Mouse (Mus musculus): ENCODE measurements around the gene Plet1.

Plet1 gene

DNA sequence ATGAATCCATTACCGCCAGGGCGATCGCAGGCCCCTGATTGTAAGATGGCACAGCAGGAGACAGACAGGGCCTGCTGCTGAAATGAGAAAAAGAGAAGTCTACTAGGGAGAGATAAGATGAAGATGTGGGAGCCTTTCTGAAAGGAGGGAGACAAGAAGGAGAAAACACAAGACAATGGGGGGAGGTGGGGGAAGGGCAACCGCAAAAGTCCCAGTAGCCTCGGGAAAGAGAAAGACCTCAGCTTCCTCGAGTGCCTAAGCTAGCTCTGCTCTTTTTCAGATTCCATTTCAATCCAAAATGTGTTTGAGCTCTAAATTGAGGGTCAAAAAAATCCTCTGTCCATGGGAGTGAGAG, 1.8 kb downstream of the Plet1 start:
- DNase-seq (ENCODE audit: low spot score) = no peak

DNA sequence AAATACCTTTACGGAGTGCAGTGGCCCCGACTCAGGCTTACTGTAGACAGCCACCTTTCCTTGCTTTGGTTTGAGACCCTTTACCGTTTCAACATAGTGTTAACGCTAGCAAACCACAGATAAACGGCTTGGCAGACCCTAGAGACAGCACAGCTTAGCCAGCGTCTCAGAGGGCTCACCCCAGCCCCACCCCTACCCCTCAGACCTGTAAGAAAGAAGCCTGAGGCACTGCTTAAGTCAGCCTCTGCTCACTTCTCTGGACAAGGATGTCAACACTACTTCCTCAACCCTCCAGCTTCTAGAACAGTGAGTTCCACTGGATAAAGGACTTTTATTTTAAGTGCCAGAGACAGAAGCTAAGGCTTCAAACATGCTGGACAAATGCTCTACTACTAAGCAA, 2.2 kb downstream of the Plet1 start:
- no peak for DNase-seq (ENCODE audit: low spot score)

DNA sequence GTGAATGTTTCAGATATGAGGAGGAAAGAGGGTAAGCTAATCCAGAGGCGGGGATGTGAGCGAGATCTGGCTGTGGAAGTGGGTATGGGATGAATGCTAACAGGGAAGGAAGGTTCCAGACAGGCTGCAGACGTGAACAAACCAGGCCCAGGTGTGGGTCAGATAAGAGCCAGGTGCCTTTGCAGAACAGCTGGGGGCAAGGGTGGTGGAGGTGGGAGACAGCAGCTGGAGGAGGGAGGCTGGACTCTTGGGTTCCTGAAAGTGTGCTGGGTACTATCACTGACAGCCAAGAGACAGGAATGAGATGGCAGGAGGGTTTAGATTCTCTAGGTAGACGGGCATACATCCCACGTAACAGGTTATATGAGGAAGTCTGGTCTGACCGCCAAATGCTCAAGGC, 2.8 kb downstream of the Plet1 start:
- no peak for DNase-seq (ENCODE audit: low spot score)

DNA sequence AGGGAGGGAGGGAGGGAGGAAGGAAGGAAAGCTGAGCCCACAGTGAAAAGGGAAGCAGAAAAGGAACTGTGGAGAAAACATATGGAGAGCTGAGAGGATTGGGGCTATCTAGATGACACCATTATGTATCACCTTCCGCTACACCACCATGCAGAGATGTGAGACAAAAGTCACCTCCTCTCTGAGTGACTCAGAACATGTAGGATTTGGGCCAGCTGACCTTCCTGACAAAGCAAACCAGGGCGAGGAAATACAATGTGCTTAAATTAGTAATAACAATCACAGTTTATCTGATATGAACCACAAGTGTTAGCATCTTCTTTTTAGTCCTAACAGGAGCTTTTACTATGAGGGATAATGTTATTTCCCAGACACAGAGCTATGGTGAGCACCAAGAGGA, 3.2 kb downstream of the Plet1 start:
- no peak for DNase-seq (ENCODE audit: low spot score)

DNA sequence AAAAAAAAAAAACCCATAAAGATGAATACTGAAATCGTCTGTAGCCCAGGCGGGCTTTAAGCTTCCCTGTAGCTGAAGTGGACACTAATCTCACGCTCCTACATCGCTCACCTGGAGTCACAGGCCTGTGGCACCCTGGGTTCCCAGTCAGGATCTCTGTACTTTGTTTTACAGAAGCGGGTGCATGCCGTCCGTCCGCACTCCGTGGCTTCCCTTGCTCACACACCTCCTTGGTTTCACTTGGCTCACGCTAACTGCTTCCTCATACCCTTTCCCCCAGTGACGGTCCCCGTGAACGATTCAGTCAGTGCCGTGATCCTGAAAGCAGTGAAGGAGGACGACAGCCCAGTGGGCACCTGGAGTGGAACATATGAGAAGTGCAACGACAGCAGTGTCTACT, 4.5 kb downstream of the Plet1 start:
- DNase-seq (ENCODE audit: low spot score) = no peak

DNA sequence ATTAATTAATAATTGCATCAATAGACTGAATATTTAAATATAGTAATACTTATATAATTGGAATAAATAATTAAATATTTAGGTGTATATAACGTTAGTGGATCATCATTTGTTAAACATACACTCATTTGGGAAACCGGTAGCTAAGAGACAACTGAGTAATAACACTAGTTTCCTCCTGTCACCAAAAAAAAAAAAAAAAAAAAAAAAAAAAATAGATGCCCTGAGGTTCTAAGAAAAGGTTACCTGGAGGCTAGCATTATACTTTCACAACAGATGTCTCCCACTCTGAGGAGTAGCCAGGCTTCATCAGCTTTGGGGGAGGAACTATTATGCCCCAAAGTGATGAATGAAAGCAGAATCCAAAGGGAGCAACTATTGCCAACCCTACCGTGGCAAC, 5.5 kb downstream of the Plet1 start:
- DNase-seq (ENCODE audit: low spot score) = no peak

DNA sequence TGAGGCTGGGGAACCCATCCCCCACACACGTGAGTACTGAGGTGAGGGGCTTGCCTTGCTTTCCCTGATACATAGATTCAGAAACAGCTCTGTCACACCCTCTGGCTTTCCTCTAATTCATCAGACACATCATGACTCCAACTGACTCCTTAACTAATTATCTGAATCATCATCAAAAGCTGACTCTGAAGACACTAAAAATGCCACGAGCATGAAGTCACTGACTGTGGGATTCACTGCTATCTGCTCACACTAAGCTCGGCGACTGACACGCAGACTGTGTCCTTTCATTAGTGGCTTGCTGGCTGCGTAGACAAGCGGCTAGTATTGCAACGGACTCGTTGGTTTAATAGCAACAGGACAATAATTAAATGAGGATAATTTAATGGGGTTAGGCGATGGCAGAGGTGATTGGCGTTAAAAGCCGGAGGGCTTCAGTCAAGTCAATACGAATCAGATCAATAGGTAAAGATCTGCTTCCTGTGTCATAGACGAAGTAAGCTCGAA, 6.2 kb downstream of the Plet1 start:
- no peak for DNase-seq (ENCODE audit: low spot score)

DNA sequence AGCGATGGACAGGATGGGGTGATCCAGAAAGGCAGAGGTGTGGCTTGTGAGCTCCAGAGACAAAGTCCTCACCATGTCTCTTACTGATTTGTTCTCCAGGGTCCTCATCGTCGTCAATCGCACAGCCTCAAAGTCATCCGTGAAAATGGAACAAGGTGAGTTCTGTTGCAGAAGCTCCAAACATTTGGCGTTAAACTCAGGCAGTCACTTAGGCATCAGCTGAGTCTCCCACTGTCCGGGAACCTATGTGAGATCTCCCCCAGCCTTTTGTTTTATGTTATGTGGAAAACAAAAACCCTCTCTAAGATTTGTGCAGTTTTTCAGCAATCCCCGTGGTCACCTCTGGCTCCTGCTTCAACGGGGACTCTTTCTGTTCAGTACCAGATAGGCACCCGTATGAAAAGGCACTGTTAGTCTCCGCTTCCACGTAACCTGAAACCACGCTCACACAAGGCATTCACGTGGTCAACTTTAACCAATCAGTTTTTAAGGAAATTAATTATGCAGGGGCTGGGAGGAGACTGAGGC, 6.7 kb downstream of the Plet1 start:
- DNase-seq (ENCODE audit: low spot score) = peak; percentile 69

DNA sequence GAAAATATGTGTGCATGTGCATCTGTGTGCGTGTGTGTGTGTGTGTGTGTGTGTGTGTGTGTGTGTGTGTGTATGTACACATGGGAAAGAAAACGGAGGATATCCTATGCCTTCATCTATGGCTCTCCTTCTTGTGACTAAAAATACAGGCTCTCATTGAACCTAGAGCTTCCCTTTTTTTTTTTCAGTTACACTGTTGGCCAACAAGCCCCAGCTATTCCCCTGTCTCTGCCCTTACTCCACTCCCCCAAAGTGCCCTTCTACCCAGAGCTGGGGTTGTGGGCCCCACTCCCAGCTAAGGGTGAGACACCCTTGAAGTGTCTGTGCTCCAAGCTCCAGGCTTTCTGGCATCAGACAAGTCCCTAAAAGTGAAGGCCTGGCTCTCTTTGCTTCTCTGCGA, 8.6 kb downstream of the Plet1 start:
- no peak for DNase-seq (ENCODE audit: low spot score)

DNA sequence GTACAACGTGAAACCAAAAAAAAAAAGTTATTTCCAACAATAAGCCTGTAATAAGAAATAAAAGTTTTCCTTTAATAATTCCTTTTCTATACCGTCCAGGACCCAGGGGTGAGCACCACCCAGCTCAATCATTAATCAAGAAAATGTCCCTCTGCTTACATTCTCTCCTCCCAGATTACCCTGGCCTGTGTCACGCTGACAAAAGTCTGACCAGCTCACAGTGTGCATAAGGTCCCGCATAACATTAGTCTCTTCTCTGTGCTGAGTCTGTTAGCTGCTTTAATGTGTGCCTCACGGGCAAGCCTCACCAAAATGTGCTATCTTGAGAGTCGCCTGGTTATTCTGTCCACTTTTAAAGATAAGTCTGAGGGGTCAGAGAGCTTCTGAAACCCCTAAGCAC, 11.1 kb downstream of the Plet1 start:
- peak; percentile 70 for DNase-seq (ENCODE audit: low spot score)

DNA sequence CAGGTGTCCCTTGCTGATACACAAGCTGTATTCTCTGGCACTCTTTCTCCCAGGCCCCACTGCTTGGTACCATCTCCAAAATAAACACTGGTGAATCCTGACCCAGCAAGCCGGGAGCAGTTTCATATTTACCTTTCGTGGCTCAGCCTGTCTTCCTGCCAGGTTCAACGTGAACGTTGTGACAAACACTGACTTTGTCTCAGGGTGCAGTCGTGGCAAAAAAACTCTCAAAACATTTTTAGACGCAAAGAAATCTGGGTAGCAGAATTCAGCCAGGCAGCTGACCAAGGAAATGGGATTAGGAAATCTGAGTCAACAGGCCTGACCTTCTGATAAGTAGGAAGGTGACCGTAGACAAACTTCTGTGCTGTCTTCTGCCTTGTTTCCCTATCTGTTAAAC, 13.2 kb downstream of the Plet1 start:
- peak; percentile 76 for DNase-seq (ENCODE audit: low spot score)

DNA sequence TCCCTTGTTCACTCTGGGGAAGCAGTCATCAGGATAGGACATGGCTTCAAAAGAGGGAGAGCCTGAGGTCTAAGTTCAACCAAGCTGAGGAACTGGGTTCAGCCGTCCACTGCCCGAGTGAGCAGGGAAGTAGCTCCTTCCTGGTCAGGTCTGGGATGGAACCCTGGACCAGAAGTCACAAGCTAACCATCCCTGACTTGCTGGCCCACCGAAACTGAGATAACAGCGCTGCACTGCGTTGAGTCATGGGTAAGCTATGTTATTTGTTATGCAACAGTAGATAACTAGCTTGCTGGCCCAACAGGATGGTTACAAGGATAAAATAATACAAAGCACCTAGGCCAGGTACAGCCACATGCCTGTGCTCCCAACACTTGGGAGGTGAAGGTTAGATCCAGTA, 21.1 kb downstream of the Plet1 start:
- peak; percentile 58 for DNase-seq (ENCODE audit: low spot score)

DNA sequence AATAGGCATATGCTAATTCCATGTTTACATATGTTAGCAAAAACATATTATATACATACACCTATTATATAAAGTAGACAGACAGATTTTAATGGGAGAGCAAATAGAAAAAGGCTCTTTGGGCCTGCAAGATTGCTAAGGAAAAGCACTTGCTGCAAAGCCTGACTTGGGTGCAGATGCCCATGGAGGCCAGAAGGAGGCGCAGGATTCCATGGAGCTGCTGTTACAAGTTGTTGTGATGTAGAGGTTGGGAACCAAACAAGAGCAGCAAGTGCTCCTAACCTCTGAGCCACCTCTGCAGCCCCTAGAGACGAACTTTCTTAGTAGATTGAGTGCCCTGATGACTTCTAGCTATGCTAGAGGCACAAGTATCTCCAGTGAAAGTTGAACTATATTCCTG, 24.5 kb downstream of the Plet1 start:
- DNase-seq (ENCODE audit: low spot score) = no peak

DNA sequence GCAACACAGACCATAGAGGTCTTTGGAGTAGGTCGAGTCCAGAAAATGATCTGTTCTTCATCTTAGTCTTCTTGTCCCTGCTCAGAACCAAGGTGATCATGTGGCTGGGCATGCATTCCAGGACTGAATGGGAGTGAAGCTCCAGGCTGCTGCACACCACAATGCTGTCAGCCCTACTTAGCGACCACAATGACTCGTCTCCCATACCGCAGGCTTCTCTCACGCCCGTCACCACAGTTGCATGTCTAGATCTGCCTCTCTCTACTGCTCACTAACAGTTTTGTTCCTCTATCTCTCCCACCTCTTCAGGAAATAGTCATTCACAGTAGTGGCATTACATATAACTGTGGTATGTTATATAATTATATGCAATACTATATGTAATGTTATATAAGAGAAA, 26.4 kb downstream of the Plet1 start:
- DNase-seq (ENCODE audit: low spot score) = no peak

DNA sequence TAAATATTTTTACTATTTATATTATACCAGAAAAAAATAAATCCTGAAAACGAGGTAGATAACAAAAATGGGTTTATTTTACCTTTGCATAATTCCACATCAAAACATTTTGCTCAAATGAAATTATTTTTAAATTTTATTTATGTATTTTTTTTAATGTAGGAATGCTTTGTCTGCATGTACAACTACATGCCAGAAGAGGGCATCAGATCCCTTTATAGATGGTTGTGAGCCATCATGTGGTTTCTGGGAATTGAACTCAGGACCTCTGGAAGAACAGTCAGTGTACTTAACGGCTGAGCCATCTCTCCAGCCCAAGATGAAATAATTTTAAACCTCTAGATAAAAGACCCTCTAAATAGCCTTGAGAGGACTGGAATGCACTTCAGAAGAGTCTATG, 27.2 kb downstream of the Plet1 start:
- no peak for DNase-seq (ENCODE audit: low spot score)

DNA sequence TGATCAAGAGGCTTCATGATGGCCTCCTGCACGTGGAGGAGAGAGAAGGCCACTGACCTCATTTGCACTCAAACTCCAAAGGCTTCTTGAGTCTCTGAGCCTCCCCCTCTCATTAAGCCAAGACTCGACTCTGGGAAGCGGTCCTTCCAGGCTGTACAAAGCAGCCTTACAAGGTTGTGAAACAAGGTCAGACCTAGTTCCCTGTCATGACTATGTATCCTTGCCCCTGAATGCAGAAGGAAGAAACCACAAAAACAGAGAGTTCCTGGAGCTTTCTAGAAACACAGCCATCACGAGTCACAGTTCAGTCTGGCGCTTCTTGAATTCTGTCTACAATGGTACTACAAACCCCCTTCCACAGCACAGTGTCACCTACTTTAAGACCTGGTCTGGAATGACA, 28.2 kb downstream of the Plet1 start:
- DNase-seq (ENCODE audit: low spot score) = no peak

DNA sequence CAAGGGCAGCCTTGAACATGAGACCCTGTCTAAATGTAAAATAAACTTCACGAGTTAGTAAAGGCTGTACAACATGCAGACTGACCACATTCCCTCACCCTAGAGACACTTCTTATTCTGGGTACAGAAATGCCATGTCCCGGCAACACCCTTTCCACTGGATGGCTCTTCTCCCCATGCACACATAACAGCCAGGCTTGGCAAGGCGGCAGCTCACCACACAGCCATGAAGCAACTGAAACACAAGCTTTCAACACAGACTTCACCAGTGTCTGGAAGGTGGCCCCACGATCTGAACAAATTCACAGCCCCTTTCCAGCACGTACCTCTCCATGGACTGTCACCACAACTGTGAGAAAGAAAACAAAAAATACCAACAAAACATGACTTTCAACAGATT, 30.6 kb downstream of the Plet1 start:
- no peak for DNase-seq (ENCODE audit: low spot score)

DNA sequence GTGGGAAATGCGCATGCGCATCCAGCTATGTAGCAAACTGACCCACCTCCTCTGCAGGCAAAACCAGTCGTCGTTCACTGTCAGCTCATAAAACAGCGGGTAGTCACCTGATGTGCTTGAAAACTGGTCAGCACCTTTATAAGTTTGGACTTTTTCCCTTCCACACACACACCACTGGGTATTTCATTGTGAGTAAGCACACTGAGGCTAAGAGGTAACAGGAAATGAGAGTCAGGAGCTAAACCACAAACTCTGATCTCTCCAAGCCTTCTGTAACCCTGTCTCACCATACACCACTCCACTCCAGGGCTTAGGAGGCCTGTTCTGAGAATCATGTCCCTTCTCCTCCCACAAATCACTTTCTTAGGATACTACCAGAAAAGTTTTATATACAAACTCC, 31.3 kb downstream of the Plet1 start:
- no peak for DNase-seq (ENCODE audit: low spot score)

DNA sequence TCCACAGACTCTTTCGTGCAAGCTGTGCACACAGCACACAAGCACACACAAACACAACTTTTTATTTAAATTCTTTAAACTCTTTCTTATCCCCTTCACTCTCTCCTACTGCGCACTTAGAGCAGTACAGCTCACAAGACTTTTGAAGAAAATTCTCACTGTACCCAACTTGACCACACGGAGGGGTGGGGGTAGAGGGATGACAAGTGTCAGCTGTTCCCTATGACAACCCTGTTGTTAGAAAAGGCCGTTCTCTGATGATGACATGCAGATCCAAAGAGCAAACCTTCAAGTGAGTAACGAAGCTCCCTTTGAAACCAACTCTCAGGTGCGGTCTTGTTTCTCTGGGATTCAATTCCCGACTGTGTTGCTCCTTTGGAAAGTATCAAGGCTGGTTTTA, 33.5 kb downstream of the Plet1 start:
- DNase-seq (ENCODE audit: low spot score) = no peak

DNA sequence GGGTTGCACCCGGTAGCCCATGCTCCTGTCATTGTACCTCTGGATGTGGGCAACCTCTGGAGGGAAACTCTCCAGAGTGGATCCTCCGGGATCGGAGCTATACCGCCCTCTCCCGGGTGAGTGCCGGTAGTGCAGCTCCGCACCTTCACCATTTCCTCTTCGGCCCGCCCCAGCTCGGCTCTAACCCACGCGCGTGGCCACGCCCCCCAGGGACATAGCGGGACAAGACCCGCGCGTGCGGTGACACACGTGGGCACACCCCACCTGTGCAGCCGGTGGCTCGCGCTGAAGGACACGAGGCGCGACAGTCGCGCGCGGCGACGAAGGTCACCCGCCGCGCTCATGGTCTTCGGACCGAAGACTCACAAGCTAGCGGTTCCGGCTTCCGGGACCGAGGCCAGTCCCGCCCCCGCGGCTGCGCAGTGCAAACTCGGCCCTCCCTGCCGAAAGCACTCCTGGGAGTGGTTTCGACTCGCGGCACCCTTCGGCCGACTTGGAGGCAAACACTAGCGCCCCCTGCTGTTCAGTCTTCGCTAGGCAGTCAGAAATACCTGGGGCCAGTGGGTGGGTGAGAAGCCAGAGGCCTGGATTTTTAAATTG, 34.1 kb downstream of the Plet1 start, which contains the start of gene Pts:
Gene Pts, minus strand, starts transcription at position 432 of the 600 bp plus-strand sequence.
- peak; percentile 97 for DNase-seq (ENCODE audit: low spot score)

DNA sequence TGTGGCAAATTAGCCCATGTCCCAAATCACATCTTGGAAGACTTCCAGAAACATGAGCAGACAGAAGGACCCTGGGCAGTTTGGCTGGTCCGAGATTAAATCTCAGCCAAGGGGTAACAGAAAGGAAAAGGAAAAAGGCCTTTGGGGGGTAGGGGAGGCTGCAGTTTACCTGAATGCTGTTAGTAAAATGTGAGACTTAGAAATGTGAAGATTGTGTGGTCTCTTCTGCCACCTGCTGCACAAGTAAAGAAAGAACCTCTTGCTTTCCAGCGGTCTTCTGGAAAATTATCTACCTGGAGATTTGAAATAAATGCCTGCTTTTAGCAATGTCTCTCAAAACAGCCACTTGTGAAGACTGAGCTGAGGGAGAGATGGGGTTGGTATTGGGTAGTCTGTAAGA, 36.6 kb downstream of the Plet1 start:
- no peak for DNase-seq (ENCODE audit: low spot score)

DNA sequence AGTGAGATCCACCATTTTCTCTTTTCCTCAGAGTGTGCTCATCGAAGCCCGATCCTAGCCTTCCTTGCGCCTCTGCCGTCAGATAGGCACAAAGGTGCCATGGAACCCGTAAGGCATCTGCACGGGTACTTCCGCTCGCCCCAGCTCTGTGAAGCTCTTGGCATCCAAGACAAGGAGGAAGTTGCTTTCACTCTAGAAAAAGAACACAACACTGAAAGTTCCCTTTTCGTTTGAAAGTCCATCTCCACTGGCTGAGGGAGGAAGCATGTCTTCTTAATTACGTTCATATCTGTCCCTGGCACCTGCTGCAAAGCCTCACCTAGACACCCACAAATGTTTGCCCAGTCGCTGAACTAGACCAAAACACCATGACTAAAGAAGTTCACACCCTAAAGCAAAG, 39.0 kb downstream of the Plet1 start:
- DNase-seq (ENCODE audit: low spot score) = no peak

DNA sequence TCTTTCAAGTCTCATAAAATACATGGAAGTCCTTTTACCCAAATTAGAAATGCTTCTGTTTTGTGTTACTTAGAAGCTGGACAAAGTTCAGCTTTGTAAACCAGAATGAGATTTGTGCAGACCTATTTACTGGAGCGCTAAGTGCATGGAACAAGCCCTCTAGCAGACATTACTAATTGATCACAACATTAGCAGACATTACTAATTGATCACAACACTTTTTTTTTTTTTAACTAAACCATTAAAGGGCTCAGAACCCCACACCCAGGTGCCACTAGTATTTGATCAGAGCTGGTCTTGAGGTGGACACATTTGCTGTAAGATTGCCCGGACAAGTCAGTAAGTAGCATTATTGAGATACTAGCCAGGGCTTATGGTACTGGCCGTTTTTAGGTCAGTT, 39.5 kb downstream of the Plet1 start:
- no peak for DNase-seq (ENCODE audit: low spot score)

DNA sequence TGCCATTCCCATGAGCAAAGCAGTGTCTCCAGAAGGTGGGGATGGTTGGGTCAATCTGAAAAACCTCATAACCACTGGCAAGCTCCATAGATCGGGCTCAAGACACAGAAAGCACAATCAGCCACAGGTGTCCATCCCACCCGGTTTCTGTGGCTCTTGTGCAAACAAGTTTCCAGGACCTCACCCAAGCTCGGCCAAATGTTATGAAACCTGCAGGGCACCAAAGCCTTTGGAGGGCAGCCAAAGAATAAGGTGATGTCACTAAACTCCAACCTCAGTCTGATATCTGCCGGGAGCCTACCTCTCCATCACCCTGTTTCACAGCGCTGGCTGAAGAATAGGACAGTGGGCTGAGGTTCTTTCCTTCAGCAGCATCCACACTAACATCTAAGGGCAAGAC, 41.6 kb downstream of the Plet1 start:
- DNase-seq (ENCODE audit: low spot score) = no peak

All from yolk sac, embryonic 10.5 days (tissue).